Comparison of ENCODE assay signal across 10 mouse cellular contexts in genomic region chr4:106859476-106859875, GRCm38 (mm10). TPM values are rescaled to one million over a fixed set of nuclear protein-coding genes. Genes with fewer than 3 reads are reported as not detected.
DNase-seq lines count a peak whose midpoint lies in the region; ATAC-seq and TF ChIP-seq lines count a peak whose summit lies in the region.
"Had no signal": no experiment of that assay in that cellular context is flagged by ENCODE, and none has a peak within 500 bp of the region (broad histone marks: within the 10 kb centered on the region; RNA-seq: fewer than 3 reads in every experiment).

No protein-coding gene starts in this region.

- DNase-seq in gastrocnemius, adult 2 months: no peak
- no peak for DNase-seq in gastrocnemius, adult 8-10 months (ENCODE audit: low spot score in 2 of 2)
- DNase-seq in 3T3-L1 (ENCODE audit: low read depth, low spot score): peak; percentile 90
- peak; percentile 53 for DNase-seq in forelimb bud, embryonic 11.5 days (ENCODE audit: low read depth, low spot score)
- DNase-seq in cerebellum, adult 8-10 months: no peak
- DNase-seq in cerebellum, postnatal 10 days: no peak
- DNase-seq: adrenal gland, postnatal 14 days had no signal

- H3K9ac ChIP-seq in limb, embryonic 15.5 days: no peak overlapping the region
- H3K9ac ChIP-seq: liver, embryonic 12.5 days had no signal

- peaks cover 48% of the 10 kb centered on the region for H3K4me1 ChIP-seq in limb, embryonic 15.5 days

- intact Hi-C loops in gastrocnemius, adult 2 months (cut with DNase I): no loop called here

- no peaks in the 10 kb centered on the region for H3K36me3 ChIP-seq in limb, embryonic 15.5 days
- H3K36me3 ChIP-seq: liver, embryonic 12.5 days had no signal

- peak overlapping the region; percentile 40 for H3K27ac ChIP-seq in gastrocnemius, adult 2 months
- 0 out of 2 replicates have a peak overlapping the region, but pooled peaks have one; percentile 22 for H3K27ac ChIP-seq in limb, embryonic 15.5 days
- H3K27ac ChIP-seq: liver, embryonic 12.5 days had no signal

- H3K9me3 ChIP-seq in limb, embryonic 15.5 days: no peaks in the 10 kb centered on the region
- H3K9me3 ChIP-seq: liver, embryonic 12.5 days had no signal

- H3K4me2 ChIP-seq in limb, embryonic 15.5 days: no peak overlapping the region
- H3K4me2 ChIP-seq: liver, embryonic 12.5 days had no signal

- no peak for ATAC-seq in limb, embryonic 15.5 days (ENCODE audit: insufficient number of reproducible peaks, low FRiP score, low TSS enrichment, low read depth)
- ATAC-seq in erythroid progenitor cell, adult 5-6 weeks (replicated peaks; ENCODE audit: low FRiP score, poor library complexity, severe bottlenecking): no peak
- ATAC-seq: liver, embryonic 12.5 days had no signal

- H3K27me3 ChIP-seq in limb, embryonic 15.5 days: no peaks in the 10 kb centered on the region

- TF ChIP-seq CTCF in gastrocnemius, adult 2 months (IDR thresholded peaks at IDR 0.05): no peak

- no peak overlapping the region for H3K4me3 ChIP-seq in gastrocnemius, adult 2 months
- H3K4me3 ChIP-seq in limb, embryonic 15.5 days: no peak overlapping the region
- H3K4me3 ChIP-seq: liver, embryonic 12.5 days had no signal

RNA-seq across cellular contexts. Expression of gene Ssbp3, which starts 51.0 kb away (rescaled TPM):
- total RNA-seq in gastrocnemius, adult 2 months (2021): 10 to 100 TPM; 23.7 to 30.0 TPM
- total RNA-seq in gastrocnemius, adult 8-10 months (2022): 10 to 100 TPM; 24.0 to 27.1 (median 25.8) TPM
- polyA plus RNA-seq in limb, embryonic 15.5 days (2015; fragmentation: Nextera tagmentation; extraction: Ambion mirVana): 93.9 and 112 TPM in 2 replicates
- total RNA-seq in erythroid progenitor cell, adult 5-6 weeks (2015; ENCODE audit: low replicate concordance): 181 and 212 TPM in 2 replicates
- 93.7 and 104 TPM in 2 replicates for total RNA-seq in erythroid progenitor cell, adult 5-6 weeks (2017; ENCODE audit: low replicate concordance)

RNA-seq across cellular contexts. Expression of gene Acot11, which starts 54.7 kb away (rescaled TPM):
- total RNA-seq in gastrocnemius, adult 2 months (2021): 10 to 100 TPM in 1 of 2 experiments, 1 to 10 TPM in 1; 7.1 to 17.3 TPM
- 10 to 100 TPM in 2 of 4 experiments, 1 to 10 TPM in 2; 9.1 to 12.9 (median 10.1) TPM for total RNA-seq in gastrocnemius, adult 8-10 months (2022)
- 4.0 and 4.8 TPM in 2 replicates for polyA plus RNA-seq in limb, embryonic 15.5 days (2015; fragmentation: Nextera tagmentation; extraction: Ambion mirVana)
- 4.2 and 6.8 TPM in 2 replicates for total RNA-seq in erythroid progenitor cell, adult 5-6 weeks (2015; ENCODE audit: low replicate concordance)
- total RNA-seq in erythroid progenitor cell, adult 5-6 weeks (2017; ENCODE audit: low replicate concordance): 4.5 and 5.3 TPM in 2 replicates

Comparison
In these comparisons a context has a peak if more than half of its experiments do, and no peak if none do; other contexts are left out.
1. DNase-seq: peak in 3T3-L1 (single experiment) and forelimb bud, embryonic 11.5 days (single experiment); none in gastrocnemius, adult 2 months (single experiment), gastrocnemius, adult 8-10 months (0 of 2), cerebellum, adult 8-10 months (single experiment) and cerebellum, postnatal 10 days (0 of 2).